Mouse (Mus musculus): ENCODE results near the gene B4galt4.

Gene B4galt4

DNA sequence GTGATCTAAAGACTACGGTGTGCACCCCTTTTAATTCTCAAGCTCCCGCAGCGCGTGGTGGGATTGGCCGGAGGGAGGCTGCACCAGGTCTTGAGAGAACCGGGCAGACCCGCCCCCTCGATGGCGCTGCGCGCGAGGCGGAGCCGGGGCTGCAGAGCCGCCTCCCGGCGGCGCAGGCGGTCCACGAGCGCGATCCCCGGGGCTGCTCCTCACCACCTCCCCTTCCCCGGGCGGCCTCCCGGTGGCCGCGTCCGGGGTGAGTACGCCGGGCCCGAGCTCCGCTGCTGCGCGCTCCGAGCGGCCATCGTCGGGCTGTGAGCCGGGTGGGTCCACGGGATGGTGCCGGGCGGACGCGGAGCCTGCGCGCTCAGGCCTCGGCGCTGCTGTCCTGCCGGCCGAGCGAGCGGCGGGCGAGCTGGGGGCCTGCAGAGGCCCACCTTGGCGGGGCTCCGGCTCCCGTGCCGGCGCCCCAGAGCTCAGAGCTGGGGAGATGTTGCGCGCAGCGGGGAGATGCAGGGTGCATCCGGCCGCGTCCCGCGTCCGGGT is at the start of gene B4galt4:
Gene B4galt4 (plus strand): TSS at position 152 of the 546 bp plus-strand sequence.
- peak; percentile 88 to 92 for DNase-seq

DNA sequence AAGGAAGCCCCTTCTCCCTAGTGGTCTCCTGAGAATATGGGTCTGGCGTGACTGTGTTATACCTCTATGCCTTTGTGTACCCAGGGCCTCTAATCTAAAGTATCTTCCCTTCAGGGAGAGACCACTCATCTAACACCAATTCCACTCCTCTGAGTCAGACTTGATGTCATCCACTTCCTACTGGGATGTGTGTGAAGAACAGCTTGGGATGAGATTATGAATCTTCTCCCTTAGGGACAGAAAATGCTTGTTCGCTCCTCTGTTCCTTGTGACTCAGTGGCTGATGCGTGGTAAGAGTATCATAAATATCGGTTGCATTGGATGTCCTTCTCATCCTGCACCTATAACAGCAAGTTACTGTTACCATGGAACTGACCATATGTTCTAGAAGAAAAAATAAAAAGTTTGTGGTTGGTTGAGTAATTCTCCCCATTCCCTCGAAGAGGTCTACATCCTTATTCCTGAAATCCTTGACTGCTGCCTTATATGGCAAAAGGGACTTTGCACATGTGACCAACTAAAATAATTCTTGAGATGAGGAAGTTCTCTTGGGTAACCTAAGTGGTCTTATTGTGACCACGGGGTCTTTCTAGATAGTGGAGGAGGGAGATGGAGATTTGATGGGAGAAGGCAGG is 47.0 kb upstream of the B4galt4 start:
- DNase-seq: no peak

DNA sequence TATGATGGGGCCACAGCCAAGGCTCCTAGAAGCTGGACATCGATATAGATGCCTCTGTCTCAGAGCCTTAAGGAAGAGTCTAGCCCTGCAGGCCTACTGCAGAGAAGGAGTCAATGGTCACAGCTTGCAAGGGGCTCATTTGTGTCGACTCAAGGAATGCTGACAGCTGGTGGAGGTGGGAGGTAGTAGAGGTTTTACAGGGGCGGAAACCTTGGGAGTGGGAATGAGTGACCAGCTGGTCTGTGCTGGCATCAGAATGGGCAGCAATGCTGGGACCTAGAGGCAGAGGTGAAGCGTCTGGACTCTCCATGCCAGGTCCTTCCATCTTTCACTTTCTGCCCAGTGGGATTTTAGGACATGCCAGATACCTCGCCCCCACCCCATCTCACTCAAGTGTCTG is 46.5 kb upstream of the B4galt4 start:
- no peak for DNase-seq

DNA sequence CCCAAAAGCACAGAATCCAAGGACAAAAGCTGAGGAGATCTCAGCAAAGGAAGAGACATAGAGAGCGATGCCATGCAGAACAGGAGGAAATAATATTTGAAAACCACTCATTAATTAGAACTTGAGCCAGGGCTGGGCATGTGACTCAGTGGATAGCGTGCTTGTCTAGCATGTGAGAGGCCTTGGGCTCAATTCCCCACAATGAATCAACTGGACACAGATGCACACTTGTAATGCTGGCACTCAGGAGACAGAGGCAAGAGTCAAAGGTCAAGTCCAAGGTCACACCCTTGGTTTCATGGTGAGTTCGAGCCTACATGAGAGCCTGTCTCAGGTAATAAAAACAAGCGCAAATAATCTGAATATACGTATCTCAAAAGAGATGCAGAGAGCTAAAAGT is 44.5 kb upstream of the B4galt4 start:
- no peak for DNase-seq

DNA sequence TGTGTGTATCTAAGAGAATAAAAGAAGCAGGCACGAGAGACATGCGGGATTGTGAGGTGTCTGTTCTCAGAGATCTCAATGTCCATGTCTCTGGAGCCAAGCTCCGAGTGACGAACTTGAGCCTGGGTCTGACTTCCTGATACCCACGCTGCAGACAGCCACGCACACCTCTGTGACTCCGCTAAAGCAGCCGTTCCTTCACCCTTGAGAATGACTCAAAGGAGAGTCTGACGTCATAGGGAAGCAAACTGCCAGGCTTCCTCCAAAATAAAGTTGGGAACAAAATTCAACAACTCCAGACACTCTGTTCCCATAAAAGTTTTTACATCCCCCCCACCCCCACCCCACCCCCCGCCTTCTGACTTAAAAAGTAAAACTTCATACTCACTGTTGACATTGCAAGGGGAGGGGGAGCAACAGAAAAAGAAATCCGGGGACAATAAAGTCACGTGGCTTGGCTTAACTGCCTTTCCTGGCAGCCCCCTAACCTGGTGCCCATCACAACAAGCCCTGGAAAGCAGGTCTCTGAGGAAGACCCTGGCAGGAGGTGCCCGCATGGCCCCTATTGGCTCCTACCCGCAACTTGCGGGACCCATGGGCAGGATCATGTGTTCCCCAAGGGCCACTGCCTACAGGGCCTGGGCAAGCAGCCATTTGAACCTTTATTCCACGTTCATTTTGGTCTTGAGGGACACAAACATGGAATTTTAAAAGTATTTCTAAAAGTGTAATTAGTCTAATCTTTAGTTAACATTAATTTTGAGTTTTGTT is 41.5 kb upstream of the B4galt4 start:
- DNase-seq: no peak

DNA sequence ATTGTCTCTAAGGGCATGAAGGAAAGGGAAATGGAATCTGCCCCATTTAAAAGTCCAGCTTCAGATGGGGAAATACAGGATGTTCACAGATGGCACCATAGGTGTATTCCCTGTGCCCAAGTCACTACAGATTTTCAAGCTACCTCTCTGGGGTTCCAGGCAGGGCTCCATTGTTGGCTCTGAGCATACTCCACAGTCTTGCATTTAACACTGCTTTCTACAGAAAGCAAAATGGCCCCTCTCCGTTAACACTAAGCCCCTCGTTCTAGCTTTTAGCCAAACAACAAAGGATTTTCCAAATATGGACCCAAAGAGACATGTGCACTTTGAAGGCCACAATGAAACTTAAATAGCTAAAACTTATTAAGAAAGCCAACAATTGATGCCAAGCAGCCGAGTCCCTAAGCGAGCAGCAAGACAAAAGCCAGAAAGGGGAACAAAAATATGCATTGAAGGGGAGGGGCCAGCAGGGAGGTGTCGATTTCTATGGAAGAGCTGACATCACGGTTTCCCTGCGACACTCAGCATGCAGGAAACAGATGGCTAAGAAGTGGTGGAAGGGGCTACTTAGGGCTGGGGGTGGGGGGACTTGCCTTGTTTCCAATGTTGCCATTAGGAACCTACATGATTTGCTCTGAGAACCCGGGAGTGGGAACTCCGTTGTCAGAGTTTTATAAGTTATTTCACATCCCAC is 40.4 kb upstream of the B4galt4 start:
- DNase-seq: no peak

DNA sequence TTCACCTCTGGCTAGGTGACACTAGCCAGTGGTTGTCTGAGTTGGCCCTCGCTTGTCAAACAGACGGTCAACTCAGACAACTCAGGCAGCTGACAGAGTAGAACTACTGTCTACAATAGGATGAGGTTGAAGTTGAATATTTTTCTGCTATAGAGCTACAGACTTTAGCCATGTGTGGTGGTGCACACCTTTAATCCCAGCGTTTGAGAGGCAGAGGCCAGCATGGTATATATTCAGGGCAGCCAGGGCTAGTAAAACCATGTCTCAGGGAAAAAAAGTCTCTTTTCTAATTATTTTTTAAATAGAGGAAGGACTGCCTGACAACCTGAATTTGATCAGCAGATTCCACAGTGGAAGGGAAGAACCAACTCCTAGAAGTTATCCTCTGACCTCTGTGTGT is 39.7 kb upstream of the B4galt4 start:
- DNase-seq: no peak

DNA sequence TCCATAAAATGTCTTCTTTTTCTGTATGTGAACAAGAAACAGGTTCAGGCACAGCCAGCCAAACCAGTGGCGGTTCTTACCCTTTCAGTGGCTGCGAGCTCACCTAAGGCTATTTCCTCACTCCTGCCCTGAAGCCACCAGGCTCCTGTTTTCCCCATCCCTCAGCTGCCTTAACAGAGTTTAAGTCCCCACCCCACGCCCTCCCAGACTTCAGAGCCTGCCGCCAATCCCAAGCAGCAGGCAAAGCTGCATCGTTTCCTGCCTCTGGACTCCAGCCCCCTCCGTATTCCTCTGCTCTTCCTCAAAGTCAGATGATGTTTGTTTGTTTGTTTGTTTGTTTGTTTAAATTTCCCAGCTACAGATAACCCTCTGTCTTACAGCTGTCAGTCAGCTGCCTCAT is 38.6 kb upstream of the B4galt4 start:
- DNase-seq: no peak

DNA sequence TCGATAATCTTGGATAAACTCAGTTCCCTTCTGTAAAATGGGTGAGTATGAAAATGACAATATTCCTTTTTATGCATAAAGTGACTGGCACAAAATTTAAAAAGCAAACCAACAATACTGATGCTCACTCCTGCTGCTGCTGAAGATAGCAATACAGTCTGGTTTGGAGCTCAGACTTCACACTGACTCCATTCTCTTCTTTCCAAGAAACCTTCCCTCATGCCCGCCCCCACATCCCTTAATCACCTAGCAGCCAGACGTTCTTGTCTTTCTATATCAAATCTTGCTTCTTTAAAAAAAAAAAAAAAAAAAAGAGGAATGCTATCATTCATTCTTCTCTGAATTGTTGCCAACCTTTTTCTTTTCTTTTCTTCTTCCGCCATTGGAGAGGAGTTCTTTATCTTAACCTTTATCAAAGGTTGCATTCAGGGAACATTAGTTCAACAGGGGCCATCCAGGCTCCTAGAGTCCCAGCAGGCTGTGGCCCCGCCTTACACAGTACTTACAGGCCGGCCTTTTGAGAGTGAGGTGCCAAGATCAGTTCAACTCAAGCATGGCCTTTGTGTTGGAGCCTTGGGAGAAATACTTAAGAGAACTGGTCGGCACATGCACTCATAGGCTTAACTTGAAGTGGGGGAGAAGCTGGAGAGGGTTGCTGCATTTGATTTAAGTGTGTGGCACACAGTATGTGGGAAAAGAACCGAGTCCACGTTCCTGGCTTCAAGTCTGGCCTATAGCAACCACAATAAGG is 36.4 kb upstream of the B4galt4 start:
- peak; percentile 51 to 75 for DNase-seq

DNA sequence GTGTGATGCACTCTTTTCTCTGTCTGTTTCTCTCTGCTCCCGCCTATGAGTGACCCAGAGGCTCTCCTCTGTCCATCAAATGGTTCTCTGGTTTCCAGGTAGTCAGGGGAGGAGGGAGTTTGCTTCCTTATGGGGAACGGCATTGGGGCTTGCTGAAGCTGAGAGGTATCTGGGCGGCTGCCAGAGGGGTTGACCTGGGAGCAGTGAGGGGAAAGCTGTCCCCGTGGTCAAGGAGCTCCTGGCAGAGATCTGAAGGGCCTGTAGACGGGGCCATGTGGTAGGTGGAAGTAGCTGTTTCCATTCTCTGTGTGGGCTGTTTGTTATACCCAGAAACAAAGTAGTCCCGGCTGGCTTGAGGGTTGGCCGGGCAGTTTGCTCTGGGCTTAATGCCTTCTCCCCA is 35.3 kb upstream of the B4galt4 start:
- peak; percentile 80 to 90 for DNase-seq

DNA sequence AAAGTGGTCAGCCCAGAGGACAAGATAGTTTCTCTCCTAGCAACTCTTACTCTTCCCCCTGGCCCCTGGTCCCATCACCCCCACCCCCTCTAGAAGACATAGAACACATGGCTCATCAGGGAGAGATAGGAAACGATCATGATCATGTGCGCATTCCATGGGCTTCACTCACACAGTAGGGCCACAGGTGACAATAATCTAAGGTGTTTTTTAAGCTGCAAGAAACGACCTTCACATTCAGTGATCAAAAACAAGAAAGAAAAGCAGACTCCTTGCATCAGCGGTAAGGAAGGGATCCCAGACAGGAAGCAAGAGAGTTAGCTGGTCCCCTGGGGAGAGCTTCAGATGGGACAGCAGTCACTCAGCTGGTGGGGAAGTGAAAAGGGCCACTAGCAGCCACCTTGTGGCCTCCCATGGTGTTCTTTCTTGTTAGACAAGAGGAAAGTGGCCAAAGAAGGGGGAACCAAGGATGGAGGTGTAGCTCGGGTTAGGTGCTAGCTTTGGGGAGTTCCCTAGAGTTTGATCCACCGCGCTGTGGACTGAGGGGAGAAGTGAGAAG is 33.0 kb upstream of the B4galt4 start:
- no peak for DNase-seq

DNA sequence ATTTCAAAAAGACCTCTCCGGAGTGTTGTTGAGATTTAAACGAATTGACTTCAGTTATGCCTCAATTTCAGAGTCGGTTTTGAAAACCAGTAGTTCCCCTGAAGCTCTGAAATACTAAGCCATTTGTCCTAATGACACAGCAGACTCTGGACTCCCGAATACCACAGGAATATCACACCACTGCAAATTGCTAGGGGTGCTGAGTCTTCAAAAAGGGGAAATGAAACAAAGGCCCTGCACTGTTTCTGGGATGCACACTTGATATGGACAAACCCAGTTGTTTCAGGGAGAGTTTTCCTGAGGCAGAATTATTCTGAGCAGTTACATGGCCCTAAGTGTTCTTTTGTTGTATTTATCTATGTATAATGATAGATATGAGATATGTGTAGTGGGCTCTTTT is 30.8 kb upstream of the B4galt4 start:
- peak in 1 of 2 experiments; percentile 21 for DNase-seq

DNA sequence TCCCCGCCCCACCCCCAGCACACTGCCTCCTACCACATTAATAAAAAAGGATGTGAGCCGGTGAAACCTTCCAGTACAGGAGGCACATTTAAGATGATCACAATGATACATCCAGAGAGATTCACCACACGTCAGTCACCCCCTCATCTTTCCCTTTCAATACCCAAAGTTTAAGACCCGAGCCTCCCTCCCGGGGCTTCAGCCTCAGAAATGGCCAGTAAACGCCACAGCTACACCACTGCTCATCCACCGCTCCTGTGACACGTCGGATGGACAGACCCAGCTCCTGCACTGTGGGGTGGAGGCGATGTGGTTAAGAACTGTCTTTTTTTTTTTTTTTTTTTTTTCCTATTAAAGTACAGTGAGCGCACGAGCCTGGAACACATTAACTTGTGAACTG is 30.0 kb upstream of the B4galt4 start:
- DNase-seq: peak in 1 of 2 experiments; percentile 36

DNA sequence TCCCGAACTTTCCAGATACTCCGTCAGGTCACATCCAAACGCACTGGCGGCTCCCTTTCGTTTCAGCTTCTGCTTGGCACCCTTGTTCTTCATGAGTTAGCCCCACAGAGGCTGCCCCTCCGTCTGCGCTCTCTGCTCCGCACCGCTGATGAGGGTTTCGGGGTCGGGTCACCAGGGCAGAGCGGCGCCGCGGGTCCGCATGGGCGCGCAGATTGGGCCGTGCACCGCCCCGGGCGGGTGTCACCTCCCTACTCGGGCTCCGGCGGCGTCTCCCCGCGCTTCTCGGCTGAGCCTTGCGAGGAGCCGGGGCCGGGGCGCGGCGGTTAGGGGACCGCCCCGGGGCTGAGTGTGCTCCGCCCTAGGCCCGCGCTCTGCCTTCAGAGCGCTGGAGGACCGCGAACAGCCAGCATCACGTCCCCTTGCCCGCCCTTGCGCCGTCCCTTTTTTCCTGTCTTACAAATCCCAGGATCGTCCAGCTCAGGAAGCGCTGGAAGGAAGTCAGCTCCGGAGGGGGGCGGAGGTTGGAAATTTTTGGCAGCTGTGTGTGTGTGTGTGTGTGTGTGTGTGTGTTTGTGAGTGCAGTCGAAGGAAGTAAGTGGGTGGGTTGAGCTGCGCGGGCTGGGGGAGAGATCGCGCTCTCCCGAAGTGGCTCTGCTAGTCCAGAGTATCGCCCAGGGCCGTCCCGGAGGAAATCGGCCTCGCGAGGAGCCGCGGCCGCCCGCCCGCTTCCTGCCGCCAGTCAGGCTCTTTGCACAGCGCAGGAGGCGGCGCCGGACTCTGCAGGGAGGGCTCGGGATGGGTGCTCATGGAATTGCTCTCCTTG is 29.3 kb upstream of the B4galt4 start, which contains the start of gene Arhgap31:
Gene Arhgap31 (minus strand): TSS at position 694 of the 823 bp plus-strand sequence.
- peak; percentile 90 to 95 for DNase-seq

DNA sequence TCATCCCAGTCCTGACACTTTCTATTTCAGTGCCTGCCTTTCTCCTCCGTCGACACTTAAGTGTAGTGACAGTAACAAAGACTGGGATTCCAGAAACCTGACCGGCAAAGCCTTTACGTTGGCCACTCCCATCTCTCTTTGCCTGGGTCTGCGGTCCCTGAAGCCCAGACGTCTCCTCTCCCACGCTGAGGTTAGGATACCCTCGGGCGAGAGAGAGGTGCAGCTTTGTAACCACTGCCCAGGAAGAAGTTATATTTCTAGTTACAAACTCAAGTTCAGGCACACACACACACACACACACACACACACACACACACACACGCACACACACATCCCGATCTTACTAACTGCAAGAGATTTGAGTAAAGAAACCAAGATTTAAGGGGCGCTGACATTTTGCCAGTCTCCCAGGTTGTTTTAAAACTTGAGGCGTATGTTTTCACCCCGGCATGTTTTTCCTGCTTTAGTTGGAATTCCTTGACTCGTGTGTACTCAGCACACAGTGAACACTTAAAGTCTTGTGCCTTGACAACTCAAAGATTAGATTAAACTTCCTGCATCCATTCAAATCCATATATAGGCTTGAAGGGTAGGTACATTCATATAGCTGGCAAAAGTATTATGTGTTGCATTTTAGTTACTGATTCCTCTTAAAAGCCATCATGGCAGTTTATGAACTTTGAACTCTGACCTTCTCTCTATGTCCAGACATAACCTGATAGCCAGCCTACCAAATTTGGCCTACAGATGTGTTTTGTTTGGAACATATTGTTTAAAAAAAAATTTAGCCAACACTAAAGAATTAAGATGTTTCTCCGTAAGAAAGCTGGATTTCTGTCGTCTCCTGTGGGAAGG is 28.4 kb upstream of the B4galt4 start:
- DNase-seq: no peak

DNA sequence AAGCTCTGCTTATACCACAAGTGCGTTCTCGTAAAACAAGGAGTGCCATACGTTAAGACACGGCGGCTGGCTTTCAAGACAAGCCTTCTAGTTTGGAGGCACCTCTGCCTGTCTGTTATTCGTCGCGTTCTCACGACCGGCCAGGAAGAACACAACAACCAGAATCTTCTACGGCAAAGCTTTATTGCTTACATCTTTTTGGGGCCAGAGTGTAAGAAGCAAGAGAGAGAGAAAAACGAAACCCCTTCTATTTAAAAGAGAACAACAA is 27.9 kb upstream of the B4galt4 start:
- peak in 1 of 2 experiments; percentile 4 for DNase-seq

DNA sequence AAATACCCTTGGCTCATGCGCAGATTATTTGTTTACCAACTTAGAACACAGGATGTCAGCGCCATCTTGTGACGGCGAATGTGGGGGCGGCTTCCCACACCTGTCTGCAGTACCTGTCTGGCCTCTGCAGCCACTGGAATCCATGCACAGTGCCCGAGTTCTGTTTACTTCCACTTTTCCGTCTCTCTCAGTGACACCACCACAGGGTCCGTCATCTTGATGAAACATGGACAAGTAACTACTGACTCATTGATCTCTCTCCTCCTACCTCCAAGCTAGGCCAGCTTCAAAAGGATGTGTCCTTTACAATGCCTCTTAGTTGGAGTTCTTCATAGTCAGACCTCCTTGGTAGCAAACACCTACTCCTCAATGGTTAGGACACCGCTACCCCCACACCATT is 20.7 kb upstream of the B4galt4 start:
- no peak for DNase-seq

DNA sequence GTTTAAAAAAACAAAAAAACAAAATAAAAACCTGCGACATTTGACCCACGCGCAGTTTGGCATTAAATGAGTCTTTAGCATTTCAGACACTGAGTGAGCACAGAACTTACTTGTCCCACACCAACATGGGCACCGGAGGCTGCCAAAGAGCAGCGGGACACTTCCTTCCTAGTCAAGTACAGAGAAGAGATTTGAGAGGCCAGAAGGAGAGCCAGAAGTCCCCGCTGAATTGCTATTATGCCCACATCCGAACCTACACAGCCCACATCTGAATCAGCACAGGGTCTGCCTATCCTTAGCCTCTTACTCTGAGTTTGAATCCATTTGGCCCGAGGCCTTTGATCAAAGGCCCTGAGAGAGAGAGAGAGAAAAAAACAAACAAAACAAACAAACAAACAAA is 17.8 kb upstream of the B4galt4 start:
- DNase-seq: peak in 1 of 2 experiments; percentile 56

DNA sequence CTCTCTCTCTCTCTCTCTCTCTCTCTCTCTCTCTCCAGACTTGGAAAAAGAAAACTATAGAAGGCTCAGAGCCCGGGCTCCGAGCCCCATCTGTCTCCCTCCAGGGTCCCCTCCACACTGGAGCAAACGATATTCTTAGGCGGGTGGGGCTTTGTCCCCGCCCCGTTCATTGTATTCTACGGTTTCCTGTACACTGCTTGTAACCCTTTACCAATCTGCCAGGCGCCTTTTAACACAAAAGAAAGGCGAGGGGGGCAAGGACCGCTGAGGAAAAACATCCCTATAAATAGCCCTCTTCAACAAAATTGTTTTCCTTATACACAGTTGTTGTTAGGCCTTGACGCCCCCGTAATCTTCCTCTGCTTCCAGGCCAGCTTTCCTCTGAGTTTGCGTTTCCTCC is 17.1 kb upstream of the B4galt4 start:
- peak in 1 of 2 experiments; percentile 78 for DNase-seq

DNA sequence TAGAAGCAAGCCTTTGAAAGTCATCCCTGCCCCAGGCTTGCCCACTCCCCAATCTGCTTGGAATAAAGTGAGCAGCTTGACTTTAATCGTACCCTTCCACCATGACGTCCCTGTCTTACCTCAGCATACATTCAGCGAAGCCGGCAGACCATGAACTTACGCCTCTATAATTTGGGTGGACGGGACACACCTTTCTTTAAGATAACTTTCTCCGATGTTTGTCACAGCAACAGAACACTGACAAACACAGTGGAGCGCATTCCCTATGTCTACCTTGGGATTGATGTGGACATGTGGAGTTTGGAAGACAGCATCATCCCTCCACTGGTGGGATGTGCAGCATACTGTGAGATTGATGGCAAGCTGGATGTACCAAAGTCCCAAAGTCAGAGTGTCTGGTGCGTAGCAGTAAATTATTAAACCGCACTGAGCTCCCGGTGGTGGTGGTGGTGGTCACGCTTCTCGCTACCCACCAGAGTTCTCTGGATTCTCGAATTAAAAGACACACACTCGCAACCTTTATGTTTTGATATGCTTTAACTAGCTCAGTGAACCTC is 13.4 kb upstream of the B4galt4 start:
- DNase-seq: no peak

Measured in lung, postnatal 4 days (tissue).